Mouse (Mus musculus): ENCODE measurements around the gene Pth1r.

The Pth1r gene

GRCm38 (mm10) chr9:110746961-110747360 is at the start of gene Pth1r:
Gene Pth1r, minus strand, starts transcription at chr9:110747145.
- DNase-seq, result no peak

- DNase-seq, result no peak
Measured at GRCm38 (mm10) chr9:110790462-110790861, 43.5 kb upstream of the Pth1r start.

- DNase-seq, result no peak
Measured at GRCm38 (mm10) chr9:110788169-110788568, 41.2 kb upstream of the Pth1r start.

- DNase-seq, result no peak
Measured at GRCm38 (mm10) chr9:110783611-110784010, 36.7 kb upstream of the Pth1r start.

DNA sequence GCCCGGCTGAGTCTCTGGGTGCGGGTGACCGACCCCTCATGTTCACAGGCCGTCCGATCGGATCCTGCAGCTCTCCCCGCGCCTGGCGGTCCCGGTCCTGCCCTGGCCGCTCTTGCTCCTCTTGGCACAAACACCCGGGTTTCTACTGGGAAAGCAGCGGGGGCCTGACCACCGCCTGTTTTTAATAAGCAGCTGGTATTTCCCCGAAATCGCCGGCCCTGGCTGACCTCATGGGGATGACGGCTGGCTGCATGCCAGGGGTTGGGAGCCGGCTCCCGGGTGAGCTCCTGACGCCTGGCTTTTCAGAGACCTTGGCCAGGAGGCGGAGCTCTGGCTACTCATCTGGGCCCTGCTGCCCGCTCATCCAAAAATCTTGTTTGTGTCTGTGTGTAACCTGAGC is 34.8 kb upstream of the Pth1r start:
- no peak for DNase-seq

- peak; percentile 93 for DNase-seq
Measured at GRCm38 (mm10) chr9:110781256-110781721, 34.3 kb upstream of the Pth1r start.

DNA sequence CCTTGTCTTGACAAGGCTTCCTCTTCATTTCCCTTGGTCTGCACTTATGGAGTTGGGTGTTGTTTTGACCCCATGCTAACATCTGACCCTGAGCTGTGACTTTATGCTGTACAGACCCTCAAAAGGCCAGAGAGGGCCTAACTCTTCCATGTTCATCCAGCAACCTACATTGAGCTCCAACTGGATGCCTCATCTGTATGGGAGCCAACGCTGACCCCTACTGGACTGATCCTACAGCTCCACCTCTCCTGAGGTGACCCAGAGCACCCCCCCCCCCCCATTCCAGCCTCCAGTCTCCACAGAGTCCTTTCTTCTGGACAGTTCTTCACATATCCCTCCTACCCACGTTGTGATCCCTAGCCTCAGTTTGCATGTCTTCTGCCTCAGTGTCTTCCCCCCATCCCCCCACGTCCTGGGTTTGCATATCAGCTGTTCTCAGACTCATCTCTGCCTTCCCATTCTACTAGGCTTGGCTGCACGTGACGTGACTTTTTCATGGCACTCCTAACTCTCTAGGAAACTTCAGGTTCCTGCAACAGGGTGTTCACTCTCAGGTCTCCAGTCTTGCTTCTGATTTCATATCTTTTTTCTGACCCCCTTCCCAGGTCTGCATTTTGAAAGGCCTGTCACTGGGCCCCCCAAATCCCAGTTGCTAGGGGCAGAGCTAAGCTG is 32.4 kb upstream of the Pth1r start:
- no peak for DNase-seq

- no peak for DNase-seq
Measured at GRCm38 (mm10) chr9:110778559-110778958, 31.6 kb upstream of the Pth1r start.

- no peak for DNase-seq
Measured at GRCm38 (mm10) chr9:110778100-110778499, 31.2 kb upstream of the Pth1r start.

- DNase-seq, result no peak
Measured at GRCm38 (mm10) chr9:110775269-110776022, 28.5 kb upstream of the Pth1r start.

DNA sequence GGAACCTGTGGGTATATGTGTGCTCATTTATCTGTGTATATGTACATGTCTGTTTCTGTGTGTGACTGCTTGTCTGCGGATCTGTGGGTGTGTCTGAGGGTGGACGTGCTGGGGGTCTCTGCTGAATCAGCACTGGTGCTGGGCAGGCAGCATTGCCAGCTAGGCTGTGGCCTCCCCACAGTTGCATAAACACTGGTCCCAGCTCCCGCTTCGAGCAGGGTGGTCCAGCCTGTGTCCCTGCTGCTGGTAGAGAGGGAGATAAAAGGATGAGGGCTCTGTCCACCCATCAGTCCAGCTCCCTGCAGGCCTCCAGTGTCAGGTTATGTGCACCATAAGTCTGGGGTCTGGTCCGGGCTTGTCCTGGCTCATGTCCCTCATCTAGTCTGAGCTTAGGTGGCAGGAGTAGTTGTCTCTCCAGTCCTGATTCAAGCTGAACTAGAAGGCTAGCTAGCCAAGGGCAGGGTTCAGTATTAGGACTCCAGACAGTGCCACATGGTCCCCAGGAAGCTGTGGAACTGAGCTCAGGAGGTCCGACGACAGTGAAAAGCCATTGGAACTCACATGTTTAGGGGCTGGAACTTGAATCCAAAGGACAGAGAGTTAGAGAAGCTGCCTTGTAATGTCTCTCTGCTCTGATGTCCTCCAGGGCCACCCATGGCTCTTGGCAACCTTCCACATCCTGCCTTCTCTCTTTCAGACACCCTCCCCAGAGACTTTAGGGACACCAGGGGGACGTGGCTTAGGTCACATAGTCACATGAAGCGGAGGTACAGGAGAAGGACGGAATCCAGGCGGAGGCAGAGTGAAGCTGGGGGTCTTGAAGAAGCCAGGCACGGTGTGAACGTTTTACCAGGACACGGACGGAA is 27.7 kb upstream of the Pth1r start:
- no peak for DNase-seq

- no peak for DNase-seq
Measured at GRCm38 (mm10) chr9:110772336-110772735, 25.4 kb upstream of the Pth1r start.

- DNase-seq, result no peak
Measured at GRCm38 (mm10) chr9:110763405-110763804, 16.5 kb upstream of the Pth1r start.

- DNase-seq, result no peak
Measured at GRCm38 (mm10) chr9:110762763-110763162, 15.8 kb upstream of the Pth1r start.

- DNase-seq, result no peak
Measured at GRCm38 (mm10) chr9:110760886-110761285, 13.9 kb upstream of the Pth1r start.

- peak; percentile 49 for DNase-seq
Measured at GRCm38 (mm10) chr9:110759265-110759664, 12.3 kb upstream of the Pth1r start.

- DNase-seq, result no peak
Measured at GRCm38 (mm10) chr9:110758605-110759004, 11.7 kb upstream of the Pth1r start.

DNA sequence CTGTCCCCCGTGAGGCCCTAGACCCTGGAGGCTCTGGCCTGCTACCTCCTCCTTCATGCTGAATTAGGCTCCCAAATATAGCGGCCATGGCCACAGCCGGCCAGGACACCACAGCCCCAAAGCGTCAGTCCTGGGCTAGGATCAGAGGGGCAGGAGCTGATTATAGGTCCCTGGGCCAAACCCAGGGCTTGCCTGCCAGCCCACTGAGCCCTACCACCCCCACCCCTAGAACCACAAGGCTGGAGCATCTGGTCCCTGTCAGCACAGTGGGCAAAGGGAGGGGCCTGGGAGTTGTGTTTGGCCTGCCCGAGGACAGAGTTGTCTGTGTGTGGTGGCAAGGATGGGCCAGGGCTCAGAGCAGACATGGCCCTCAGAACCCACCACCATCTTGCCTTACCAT is 10.9 kb upstream of the Pth1r start:
- no peak for DNase-seq

DNA sequence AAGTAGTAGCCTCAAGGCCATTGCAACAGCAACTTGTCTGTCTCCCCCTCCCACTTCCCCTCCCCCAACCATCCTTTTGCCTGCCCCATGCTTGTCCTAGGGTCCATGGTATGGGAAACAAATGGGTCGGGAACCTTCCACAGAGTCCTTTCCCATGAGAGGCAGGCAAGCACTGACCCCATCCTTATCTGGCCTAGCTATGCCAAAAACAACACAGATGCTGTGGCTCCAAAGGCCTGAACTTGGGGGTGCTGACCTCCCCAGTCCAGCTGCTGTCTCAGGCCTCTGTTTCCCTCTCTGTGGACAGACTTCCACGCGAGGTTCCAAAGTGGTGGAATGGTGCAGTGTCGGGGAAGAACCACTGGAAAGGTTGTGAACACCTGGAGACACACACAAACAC is 6.8 kb upstream of the Pth1r start:
- no peak for DNase-seq

GRCm38 (mm10) chr9:110752917-110753435 is 6.0 kb upstream of the Pth1r start:
- DNase-seq, result no peak

DNA sequence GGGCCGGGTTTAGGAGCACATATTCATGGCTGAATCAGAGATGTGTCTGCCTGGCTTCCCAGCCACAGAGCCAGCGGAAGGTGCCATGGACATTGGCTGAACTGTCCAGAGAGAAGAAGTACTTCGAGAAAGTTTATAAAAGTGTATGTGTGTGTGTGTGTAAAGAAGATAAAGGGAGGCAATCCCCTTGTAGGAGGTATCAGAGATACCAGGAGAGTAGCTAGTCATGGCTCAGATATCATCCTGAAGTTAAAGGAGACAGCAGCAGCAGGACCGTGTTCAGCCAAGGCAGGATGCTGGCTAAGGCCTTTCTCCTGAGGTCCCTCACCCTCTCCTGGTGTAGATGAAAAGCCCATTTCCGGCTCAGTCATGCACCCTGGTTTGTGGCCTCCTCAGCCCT is 4.5 kb upstream of the Pth1r start:
- no peak for DNase-seq

DNA sequence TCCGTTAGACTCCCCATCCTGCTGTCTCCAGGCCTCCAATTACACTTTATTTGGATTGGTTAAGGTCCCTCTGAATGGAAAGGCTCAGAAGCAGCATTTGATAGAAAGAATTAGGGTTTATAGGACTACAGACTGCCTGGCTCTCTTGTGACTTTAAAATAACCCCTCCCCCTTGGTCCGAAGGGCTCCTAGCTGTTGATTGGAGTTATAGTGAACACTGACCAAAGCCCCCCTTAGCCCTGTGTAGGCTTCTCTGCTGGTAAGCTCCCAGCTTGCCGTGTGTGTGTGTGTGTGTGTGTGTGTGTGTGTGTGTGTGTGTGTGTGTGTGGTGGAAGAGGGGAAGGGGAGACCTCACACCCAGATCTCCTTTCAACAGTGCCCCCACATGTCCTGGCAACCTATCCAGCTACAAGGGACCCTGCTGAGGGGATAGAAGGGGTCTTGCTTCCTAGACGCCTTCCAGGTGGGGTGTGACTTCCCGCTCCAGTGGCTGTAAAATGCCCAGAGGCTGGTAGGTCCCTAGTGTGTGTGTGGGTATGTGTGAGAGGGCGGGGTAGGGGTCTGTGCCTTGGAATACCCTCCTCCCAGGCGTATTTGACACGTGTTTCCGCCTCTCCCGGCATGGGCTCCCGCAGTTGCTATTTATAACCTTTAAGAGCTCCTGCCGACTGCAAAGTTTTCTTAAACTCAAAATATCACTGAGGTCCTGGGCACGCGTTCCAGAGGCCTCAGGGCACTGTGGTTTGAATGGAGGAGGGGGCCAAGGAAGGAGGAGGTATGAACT is 3.7 kb upstream of the Pth1r start:
- no peak for DNase-seq

Data from thymus, postnatal 14 days (tissue).